Mouse (Mus musculus): Measurements from ENCODE around the gene Tet3. TPM values are rescaled to one million over a fixed set of nuclear protein-coding genes. Genes with fewer than 3 reads are reported as not detected.

The Tet3 gene
- polyA plus RNA-seq, 1 experiment, result 15.4 TPM

DNA sequence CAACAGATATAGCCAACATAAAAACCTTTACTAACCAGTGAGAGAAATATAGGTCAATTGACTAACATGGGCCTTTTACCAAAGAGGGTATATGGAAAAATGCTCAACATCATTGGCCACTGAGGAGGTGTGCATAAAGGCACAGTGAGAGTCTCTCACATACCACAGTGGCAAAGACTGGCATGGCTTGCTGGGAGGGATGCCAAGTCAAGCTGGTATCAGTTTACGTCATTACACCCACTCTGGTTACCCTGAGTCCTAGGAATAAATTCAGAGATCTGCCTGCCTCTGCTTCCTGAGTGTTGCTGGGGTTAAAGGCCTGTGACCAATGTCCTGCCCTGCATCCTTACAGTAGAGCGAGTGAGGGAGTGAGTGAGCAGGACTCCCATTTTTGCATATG is 62.2 kb downstream of the Tet3 start:
- 88% methylated on average over 2 of the region's 2 CpGs for WGBS
- H3K4me1 ChIP-seq (ENCODE audit: control insufficient read depth, insufficient read depth, insufficient read length, low read length), result no peaks in the 10 kb centered on the region
- H3K4me3 ChIP-seq (ENCODE audit: low read depth, low read length), result no peak overlapping the region
- H3K36me3 ChIP-seq (ENCODE audit: control insufficient read depth, insufficient read depth, low read length), result peaks cover 48% of the 10 kb centered on the region
- TF ChIP-seq CTCF (IDR thresholded peaks at IDR 0.05; ENCODE audit: extremely low read depth, insufficient read length, insufficient replicate concordance, low read depth, low read length) (no peak), POLR2A (IDR thresholded peaks at IDR 0.05; ENCODE audit: low read depth, low read length) (no peak)
- H3K27ac ChIP-seq (ENCODE audit: insufficient read depth, low read depth, low read length), result no peak overlapping the region
- H3K27me3 ChIP-seq (ENCODE audit: control insufficient read depth, insufficient read depth, low read length), result no peaks in the 10 kb centered on the region

DNA sequence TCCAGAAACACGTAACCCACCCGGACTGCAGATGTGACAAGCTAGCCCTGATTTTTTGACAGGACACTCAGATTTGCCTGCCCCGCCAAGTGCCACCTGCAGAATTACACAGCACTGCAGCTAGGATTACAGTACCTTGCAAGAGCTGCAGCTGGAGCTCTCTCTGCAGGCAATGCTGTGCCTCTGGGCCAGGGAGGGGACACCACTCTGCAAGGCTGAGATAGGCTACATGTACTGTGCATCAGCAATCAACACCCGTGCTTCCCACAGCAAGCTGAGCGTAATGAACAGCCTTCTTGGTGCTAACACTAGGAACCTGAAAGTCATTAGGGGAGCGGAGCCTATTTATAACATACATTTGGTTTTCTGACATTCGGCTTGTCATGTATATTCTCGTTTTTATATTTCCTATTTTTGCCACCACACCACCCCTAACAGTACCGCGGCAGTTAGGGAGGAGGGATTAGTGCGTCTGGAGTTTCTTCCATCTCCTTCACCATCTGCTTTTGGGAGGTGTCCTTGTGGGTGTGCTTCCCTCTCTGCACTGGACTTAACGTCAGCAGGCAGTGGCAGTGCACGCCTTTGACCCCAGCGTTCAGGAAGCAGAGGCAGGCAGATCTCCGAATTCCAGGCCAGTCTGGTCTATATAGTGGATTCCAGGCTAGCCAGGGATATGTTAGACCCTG is 63.2 kb downstream of the Tet3 start:
- no peaks in the 10 kb centered on the region for H3K27me3 ChIP-seq (ENCODE audit: control insufficient read depth, insufficient read depth, low read length)
- no peak overlapping the region for H3K27ac ChIP-seq (ENCODE audit: insufficient read depth, low read depth, low read length)
- TF ChIP-seq POLR2A (IDR thresholded peaks at IDR 0.05; ENCODE audit: low read depth, low read length), result no peak
- TF ChIP-seq CTCF (IDR thresholded peaks at IDR 0.05; ENCODE audit: extremely low read depth, insufficient read length, insufficient replicate concordance, low read depth, low read length), result no peak
- WGBS, result 89% methylated on average over 15 of the region's 15 CpGs
- no peaks in the 10 kb centered on the region for H3K4me1 ChIP-seq (ENCODE audit: control insufficient read depth, insufficient read depth, insufficient read length, low read length)
- peaks cover 49% of the 10 kb centered on the region for H3K36me3 ChIP-seq (ENCODE audit: control insufficient read depth, insufficient read depth, low read length)
- no peak overlapping the region for H3K4me3 ChIP-seq (ENCODE audit: low read depth, low read length)

DNA sequence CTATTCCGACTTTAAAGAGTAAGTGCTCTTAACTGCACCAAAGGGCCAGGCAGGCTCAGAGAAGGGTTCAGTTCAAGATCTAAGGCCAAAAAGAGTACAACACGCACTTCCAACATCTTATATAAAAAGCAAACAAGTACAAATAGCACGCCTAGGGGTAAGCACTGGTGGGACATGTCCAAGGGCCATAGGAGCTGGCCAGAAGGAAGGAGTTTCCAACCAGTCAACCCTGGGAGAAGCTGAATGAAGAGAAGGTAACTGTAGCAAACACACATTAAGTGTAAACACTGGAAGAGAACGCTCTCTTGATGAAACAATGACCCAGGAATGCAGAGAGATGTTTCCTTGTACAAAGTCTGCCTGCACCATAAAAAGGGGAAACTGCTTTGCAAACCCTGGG is 64.8 kb downstream of the Tet3 start:
- Histone ChIP-seq H3K4me1 (ENCODE audit: control insufficient read depth, insufficient read depth, insufficient read length, low read length) (no peaks in the 10 kb centered on the region), H3K27me3 (ENCODE audit: control insufficient read depth, insufficient read depth, low read length) (no peaks in the 10 kb centered on the region), H3K27ac (ENCODE audit: insufficient read depth, low read depth, low read length) (no peak overlapping the region), H3K36me3 (ENCODE audit: control insufficient read depth, insufficient read depth, low read length) (peaks cover 40% of the 10 kb centered on the region), H3K4me3 (ENCODE audit: low read depth, low read length) (no peak overlapping the region)
- 74% methylated on average over 4 of the region's 4 CpGs for WGBS
- TF ChIP-seq POLR2A (IDR thresholded peaks at IDR 0.05; ENCODE audit: low read depth, low read length) (no peak), CTCF (IDR thresholded peaks at IDR 0.05; ENCODE audit: extremely low read depth, insufficient read length, insufficient replicate concordance, low read depth, low read length) (no peak)

DNA sequence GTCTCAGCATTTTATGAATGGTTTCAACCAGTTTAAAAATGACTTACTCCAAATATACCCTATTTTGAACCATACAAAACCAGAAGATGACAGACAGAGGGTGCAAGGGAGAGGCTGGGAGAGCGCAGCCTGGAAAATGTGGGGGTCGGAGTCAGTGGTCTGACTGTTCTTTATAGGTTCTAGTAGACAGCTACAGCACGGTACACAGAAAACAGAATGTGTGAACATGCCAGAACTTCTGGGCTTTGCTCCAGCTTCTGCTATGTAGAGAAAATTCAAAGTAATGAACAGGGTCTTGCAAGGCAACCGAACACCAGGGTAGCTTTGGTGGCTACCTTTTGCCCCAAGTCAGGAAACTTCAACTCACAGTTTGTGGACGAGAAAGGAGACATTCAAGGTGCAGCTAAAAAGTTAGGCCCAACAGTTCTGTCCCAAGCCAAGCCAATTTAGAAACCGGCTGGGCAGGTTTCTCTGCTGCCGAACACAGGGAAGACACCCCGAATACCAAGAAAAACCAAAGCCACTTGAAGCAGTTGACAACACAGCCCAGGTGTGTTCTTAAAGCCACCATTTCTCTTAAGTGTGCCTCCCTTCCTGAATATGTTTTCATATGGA is 66.6 kb downstream of the Tet3 start:
- H3K36me3 ChIP-seq (ENCODE audit: control insufficient read depth, insufficient read depth, low read length), result peaks cover 29% of the 10 kb centered on the region
- no peak overlapping the region for H3K4me3 ChIP-seq (ENCODE audit: low read depth, low read length)
- H3K27ac ChIP-seq (ENCODE audit: insufficient read depth, low read depth, low read length), result no peak overlapping the region
- WGBS, result 49% methylated on average over 8 of the region's 8 CpGs
- H3K27me3 ChIP-seq (ENCODE audit: control insufficient read depth, insufficient read depth, low read length), result no peaks in the 10 kb centered on the region
- no peaks in the 10 kb centered on the region for H3K4me1 ChIP-seq (ENCODE audit: control insufficient read depth, insufficient read depth, insufficient read length, low read length)
- no peak for TF ChIP-seq CTCF (IDR thresholded peaks at IDR 0.05; ENCODE audit: extremely low read depth, insufficient read length, insufficient replicate concordance, low read depth, low read length)
- TF ChIP-seq POLR2A (IDR thresholded peaks at IDR 0.05; ENCODE audit: low read depth, low read length), result no peak

DNA sequence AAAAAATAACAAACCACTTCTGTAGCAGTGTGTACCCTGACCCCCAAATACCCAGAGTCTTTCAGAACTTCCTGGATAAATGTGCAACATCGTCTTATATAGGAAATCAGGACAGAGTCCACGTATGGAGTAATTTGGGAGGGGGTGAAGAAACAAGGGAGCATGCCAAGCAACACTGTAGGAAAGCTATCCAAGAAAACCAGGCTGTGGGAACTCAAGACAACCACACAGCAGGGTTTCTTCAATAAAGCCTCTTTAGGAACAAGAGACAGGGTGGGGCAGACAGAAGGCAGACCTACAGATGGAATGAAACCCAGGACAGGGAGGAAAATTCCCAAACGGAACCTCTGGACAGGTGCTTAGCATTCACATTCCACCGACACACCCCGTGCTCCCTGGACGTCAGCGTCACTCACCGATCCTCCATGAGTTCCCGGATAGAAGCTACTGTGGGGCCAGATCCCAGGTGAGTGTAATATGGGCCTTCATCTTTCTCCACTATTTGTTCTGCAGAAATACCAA is 73.3 kb downstream of the Tet3 start:
- no peaks in the 10 kb centered on the region for H3K4me1 ChIP-seq (ENCODE audit: control insufficient read depth, insufficient read depth, insufficient read length, low read length)
- H3K27ac ChIP-seq (ENCODE audit: insufficient read depth, low read depth, low read length), result no peak overlapping the region
- no peak overlapping the region for H3K4me3 ChIP-seq (ENCODE audit: low read depth, low read length)
- peaks cover 39% of the 10 kb centered on the region for H3K36me3 ChIP-seq (ENCODE audit: control insufficient read depth, insufficient read depth, low read length)
- H3K27me3 ChIP-seq (ENCODE audit: control insufficient read depth, insufficient read depth, low read length), result no peaks in the 10 kb centered on the region
- no peak for TF ChIP-seq POLR2A (IDR thresholded peaks at IDR 0.05; ENCODE audit: low read depth, low read length)
- no peak for TF ChIP-seq CTCF (IDR thresholded peaks at IDR 0.05; ENCODE audit: extremely low read depth, insufficient read length, insufficient replicate concordance, low read depth, low read length)
- 91% methylated on average over 9 of the region's 9 CpGs for WGBS

DNA sequence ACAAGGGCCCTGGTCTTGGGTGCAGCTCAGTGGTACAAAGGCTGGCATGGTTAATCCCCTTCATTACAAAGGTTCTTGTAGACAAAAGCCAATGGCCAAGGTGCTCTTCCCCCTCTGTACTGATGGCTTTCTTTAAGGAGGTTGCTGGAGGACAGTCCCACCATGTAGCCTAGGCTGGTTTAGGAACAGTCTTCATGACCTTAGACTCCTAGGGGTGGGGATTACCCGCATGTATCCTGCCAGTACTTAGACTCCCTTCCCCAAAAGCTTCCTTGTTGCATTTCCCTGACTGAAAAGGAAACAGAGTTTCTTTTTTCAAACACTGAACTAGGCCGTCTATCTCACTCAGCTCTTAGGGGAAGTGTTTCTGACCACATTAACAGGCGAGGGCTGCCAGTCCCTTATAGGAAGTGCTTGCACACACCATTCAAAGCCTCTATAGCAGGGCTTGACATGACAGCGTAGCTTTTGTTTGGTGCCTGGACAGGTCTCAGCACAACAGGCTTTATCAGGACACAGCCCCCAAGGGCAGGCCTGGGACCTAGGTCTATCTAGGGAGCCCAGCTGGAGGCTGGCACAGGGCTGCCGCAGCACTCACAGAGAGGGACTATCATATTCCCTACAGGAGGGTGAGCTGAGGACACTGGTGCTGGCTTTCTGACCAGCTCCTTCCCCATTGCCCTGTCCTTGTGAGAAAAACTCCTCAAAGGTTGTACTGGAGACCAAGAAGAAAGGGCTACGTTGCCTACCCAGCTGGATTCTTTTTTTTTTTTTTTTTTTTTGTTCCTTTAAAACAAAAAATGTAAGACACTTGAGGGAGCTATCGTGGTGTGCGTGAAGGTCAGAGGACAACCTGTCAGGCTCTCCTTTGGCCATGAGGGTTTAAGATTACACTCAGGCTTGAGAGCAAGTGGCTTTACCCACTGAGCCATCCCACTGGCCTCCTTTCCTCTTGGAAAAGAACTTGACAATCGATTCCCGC is 77.1 kb downstream of the Tet3 start:
- no peak overlapping the region for H3K4me3 ChIP-seq (ENCODE audit: low read depth, low read length)
- no peaks in the 10 kb centered on the region for H3K4me1 ChIP-seq (ENCODE audit: control insufficient read depth, insufficient read depth, insufficient read length, low read length)
- TF ChIP-seq CTCF (IDR thresholded peaks at IDR 0.05; ENCODE audit: extremely low read depth, insufficient read length, insufficient replicate concordance, low read depth, low read length) (no peak), POLR2A (IDR thresholded peaks at IDR 0.05; ENCODE audit: low read depth, low read length) (no peak)
- peaks cover 77% of the 10 kb centered on the region for H3K36me3 ChIP-seq (ENCODE audit: control insufficient read depth, insufficient read depth, low read length)
- 75% methylated on average over 10 of the region's 10 CpGs for WGBS
- no peak overlapping the region for H3K27ac ChIP-seq (ENCODE audit: insufficient read depth, low read depth, low read length)
- no peaks in the 10 kb centered on the region for H3K27me3 ChIP-seq (ENCODE audit: control insufficient read depth, insufficient read depth, low read length)
